Mouse (Mus musculus): ENCODE results near the gene B3galt5. TPM values are rescaled to one million over a fixed set of nuclear protein-coding genes. Genes with fewer than 3 reads are reported as not detected.
A peak's percentile ranks its signal among the peaks of the same experiment; 100 is the strongest.

Gene B3galt5
- polyA plus RNA-seq, 1 experiment from 2014 or later = 0.73 TPM

GRCm38 (mm10) chr16:96222452-96222851, 13.1 kb upstream of the B3galt5 start:
- Histone ChIP-seq H3K4me2 (no peak overlapping the region), H3K9ac (no peak overlapping the region), H3K9me3 (no peaks in the 10 kb centered on the region), H3K36me3 (replicated peaks) (no peaks in the 10 kb centered on the region), H3K4me1 (no peaks in the 10 kb centered on the region), H3K27ac (no peak overlapping the region), H3K4me3 (replicated peaks) (no peak overlapping the region), H3K27me3 (no peaks in the 10 kb centered on the region)
- no peak for ATAC-seq (ENCODE audit: low FRiP score)
- WGBS = 88% methylated on average over 1 of the region's 1 CpGs

DNA sequence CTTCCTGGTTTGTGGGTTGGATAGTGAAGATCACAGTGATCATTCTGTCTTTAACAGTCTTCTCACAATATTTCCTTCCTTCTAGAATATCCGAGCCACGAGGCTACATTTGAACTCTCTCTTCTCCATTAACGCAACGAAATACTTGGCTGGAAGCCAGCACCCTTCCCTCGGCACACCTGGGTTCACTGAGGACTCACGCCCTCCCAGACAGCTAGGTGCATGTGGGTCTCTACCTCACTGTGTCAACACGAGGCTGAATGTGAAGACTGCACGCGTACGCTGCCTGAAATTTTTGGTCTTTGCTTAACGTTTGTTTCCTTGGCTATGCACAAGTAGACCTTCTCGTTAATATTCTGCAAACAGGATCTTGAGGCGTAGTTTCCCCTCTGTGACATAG, 7.2 kb upstream of the B3galt5 start:
- H3K4me1 ChIP-seq = no peaks in the 10 kb centered on the region
- no peak overlapping the region for H3K9ac ChIP-seq
- no peak overlapping the region for H3K4me3 ChIP-seq (replicated peaks)
- no peak overlapping the region for H3K4me2 ChIP-seq
- no peaks in the 10 kb centered on the region for H3K9me3 ChIP-seq
- H3K36me3 ChIP-seq (replicated peaks) = no peaks in the 10 kb centered on the region
- no peak for ATAC-seq (ENCODE audit: low FRiP score)
- peaks cover 6% of the 10 kb centered on the region; the same call in 1 of the 2 replicates for H3K27me3 ChIP-seq
- WGBS = 80% methylated on average over 13 of the region's 13 CpGs
- no peak overlapping the region for H3K27ac ChIP-seq

DNA sequence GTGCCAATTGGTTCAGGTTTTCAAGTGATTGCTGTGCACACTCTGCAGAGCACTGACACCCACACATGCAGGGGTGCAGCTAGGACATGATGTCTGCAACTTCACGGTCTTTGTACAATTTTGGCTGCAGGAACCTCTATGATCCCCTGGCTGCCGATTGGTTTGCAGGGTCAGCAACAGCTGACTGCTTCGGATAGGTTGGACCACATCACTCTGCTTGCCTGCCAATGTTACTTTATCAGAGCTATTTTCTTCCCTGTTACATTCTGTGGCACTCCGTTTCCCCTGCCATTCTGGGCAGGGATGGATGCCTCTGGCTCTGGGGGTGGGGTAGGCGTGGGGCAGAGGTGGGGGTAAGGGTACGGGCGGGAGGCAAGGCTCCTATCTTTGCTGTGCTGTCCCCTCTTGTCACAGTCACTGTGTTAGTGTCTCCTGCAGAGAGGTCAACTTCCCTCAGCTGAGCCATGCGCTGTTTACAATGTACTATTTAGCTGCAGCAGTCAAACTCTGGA, 6.5 kb upstream of the B3galt5 start:
- no peak overlapping the region for H3K27ac ChIP-seq
- no peaks in the 10 kb centered on the region for H3K36me3 ChIP-seq (replicated peaks)
- H3K4me1 ChIP-seq = no peaks in the 10 kb centered on the region
- H3K9me3 ChIP-seq = no peaks in the 10 kb centered on the region
- no peak overlapping the region for H3K4me3 ChIP-seq (replicated peaks)
- 62% methylated on average over 8 of the region's 8 CpGs for WGBS
- no peak overlapping the region for H3K9ac ChIP-seq
- no peak overlapping the region for H3K4me2 ChIP-seq
- H3K27me3 ChIP-seq = peaks cover 6% of the 10 kb centered on the region; the same call in 1 of the 2 replicates
- ATAC-seq (ENCODE audit: low FRiP score) = no peak

DNA sequence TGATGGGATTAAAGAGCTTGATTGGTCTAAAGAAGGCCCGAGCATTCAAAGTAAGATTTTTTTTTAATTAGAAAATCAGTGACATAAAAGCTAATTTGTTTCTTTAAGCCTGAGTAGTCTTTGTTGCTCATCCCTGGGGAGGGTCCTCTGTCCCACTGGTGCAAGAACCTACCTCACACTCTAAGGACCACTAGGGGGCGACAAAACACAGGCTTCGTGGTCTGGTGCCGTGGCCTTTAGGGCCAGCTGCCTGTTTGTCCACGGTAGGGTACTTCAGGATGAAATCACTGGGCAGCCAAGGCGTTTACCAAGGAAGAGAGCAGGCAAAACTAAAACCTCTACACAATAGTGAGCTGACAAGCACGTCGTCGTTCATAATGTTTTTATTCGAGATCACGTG, 5.2 kb upstream of the B3galt5 start:
- H3K4me1 ChIP-seq = peaks cover 3% of the 10 kb centered on the region
- H3K27ac ChIP-seq = no peak overlapping the region
- no peak overlapping the region for H3K4me3 ChIP-seq (replicated peaks)
- no peak overlapping the region for H3K4me2 ChIP-seq
- H3K27me3 ChIP-seq = peaks cover 6% of the 10 kb centered on the region; the same call in 1 of the 2 replicates
- no peak overlapping the region for H3K9ac ChIP-seq
- 27% methylated on average over 11 of the region's 11 CpGs for WGBS
- no peaks in the 10 kb centered on the region for H3K9me3 ChIP-seq
- no peaks in the 10 kb centered on the region for H3K36me3 ChIP-seq (replicated peaks)
- peak; percentile 83 for ATAC-seq (ENCODE audit: low FRiP score)

GRCm38 (mm10) chr16:96231251-96231650, 4.3 kb upstream of the B3galt5 start:
- ATAC-seq (ENCODE audit: low FRiP score) = no peak
- Histone ChIP-seq H3K36me3 (replicated peaks) (no peaks in the 10 kb centered on the region), H3K9me3 (no peaks in the 10 kb centered on the region), H3K27ac (no peak overlapping the region), H3K4me1 (peaks cover 8% of the 10 kb centered on the region), H3K27me3 (peaks cover 6% of the 10 kb centered on the region; the same call in 1 of the 2 replicates), H3K9ac (no peak overlapping the region), H3K4me3 (replicated peaks) (no peak overlapping the region), H3K4me2 (no peak overlapping the region)
- WGBS = 94% methylated on average over 4 of the region's 4 CpGs

- ATAC-seq (ENCODE audit: low FRiP score) = no peak
- Histone ChIP-seq H3K27ac (no peak overlapping the region), H3K9ac (no peak overlapping the region), H3K27me3 (peaks cover 6% of the 10 kb centered on the region; the same call in 1 of the 2 replicates), H3K4me2 (no peak overlapping the region), H3K4me3 (replicated peaks) (no peak overlapping the region), H3K4me1 (peaks cover 8% of the 10 kb centered on the region), H3K36me3 (replicated peaks) (no peaks in the 10 kb centered on the region), H3K9me3 (no peaks in the 10 kb centered on the region)
- 92% methylated on average over 8 of the region's 8 CpGs for WGBS
Observed at GRCm38 (mm10) chr16:96231974-96232373, 3.6 kb upstream of the B3galt5 start.

GRCm38 (mm10) chr16:96233996-96234395, 1.6 kb upstream of the B3galt5 start:
- WGBS = 91% methylated on average over 8 of the region's 8 CpGs
- H3K9me3 ChIP-seq = no peaks in the 10 kb centered on the region
- no peak for ATAC-seq (ENCODE audit: low FRiP score)

DNA sequence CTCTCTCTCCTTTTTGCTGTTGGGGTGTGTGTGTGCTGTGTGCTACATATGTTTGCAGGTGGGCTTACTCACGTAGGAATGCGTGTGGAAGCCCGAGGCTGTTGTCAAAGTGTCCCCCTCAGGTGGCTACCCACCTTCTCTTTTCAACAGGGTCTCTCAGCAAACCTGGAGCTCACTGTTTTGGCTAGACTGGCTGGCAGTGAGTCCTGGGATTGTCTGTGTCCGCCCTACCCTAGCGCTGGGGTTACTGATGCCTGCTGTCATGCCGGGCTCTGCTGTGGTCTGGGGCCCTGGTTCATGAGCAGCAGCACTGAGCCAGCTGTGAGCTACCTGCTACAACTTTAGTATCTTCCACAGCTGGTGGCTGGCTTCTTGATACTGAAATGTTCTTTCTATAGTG, 8.9 kb downstream of the B3galt5 start:
- Histone ChIP-seq H3K4me1 (no peaks in the 10 kb centered on the region), H3K9ac (no peak overlapping the region), H3K4me2 (no peak overlapping the region), H3K27me3 (no peaks in the 10 kb centered on the region), H3K36me3 (replicated peaks) (no peaks in the 10 kb centered on the region), H3K4me3 (replicated peaks) (no peak overlapping the region), H3K27ac (no peak overlapping the region), H3K9me3 (peaks cover 6% of the 10 kb centered on the region)
- 86% methylated on average over 6 of the region's 6 CpGs for WGBS
- no peak for ATAC-seq (ENCODE audit: low FRiP score)

More at GRCm38 (mm10) chr16:96233996-96234395, 1.6 kb upstream of the B3galt5 start:
- Histone ChIP-seq H3K4me3 (replicated peaks) (no peak overlapping the region), H3K4me2 (no peak overlapping the region), H3K36me3 (replicated peaks) (no peaks in the 10 kb centered on the region), H3K27me3 (peaks cover under 1% of the 10 kb centered on the region; the same call in 1 of the 2 replicates), H3K4me1 (peaks cover 8% of the 10 kb centered on the region), H3K9ac (no peak overlapping the region), H3K27ac (no peak overlapping the region)

DNA sequence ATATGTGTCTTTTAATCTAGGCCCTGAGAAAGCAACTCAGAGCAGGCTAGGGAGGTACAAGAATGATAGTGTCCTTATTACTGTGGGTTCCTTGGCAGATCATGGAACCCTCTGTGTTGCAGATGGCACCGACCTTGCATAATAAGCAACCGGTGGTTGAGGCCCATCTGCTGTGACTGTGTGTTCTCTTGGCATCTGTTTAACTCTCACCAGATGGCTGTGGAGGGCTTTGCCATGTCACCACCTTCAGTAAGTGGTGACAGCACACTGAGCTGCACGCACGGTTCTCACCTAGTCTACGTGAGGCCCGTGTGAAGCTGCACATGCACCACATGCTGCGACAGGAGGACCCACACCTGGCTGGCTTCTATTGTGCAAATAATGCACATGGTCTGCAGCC, 14.0 kb downstream of the B3galt5 start:
- H3K4me1 ChIP-seq = no peaks in the 10 kb centered on the region

GRCm38 (mm10) chr16:96252146-96252545, 16.5 kb downstream of the B3galt5 start:
- peaks cover 6% of the 10 kb centered on the region for H3K9me3 ChIP-seq
- no peaks in the 10 kb centered on the region for H3K36me3 ChIP-seq (replicated peaks)
- H3K9ac ChIP-seq = no peak overlapping the region
- ATAC-seq (ENCODE audit: low FRiP score) = no peak
- H3K27me3 ChIP-seq = no peaks in the 10 kb centered on the region
- H3K4me3 ChIP-seq (replicated peaks) = no peak overlapping the region
- no peaks in the 10 kb centered on the region for H3K4me1 ChIP-seq
- 82% methylated on average over 1 of the region's 1 CpGs for WGBS
- H3K4me2 ChIP-seq = no peak overlapping the region
- H3K27ac ChIP-seq = no peak overlapping the region

More for the DNA sequence above, 14.0 kb downstream of the B3galt5 start:
- no peak overlapping the region for H3K27ac ChIP-seq
- no peaks in the 10 kb centered on the region for H3K27me3 ChIP-seq
- no peak overlapping the region for H3K4me2 ChIP-seq
- no peaks in the 10 kb centered on the region for H3K36me3 ChIP-seq (replicated peaks)
- WGBS = 81% methylated on average over 7 of the region's 7 CpGs
- ATAC-seq (ENCODE audit: low FRiP score) = peak; percentile 46; the same call in 1 of the 2 replicates
- H3K4me3 ChIP-seq (replicated peaks) = no peak overlapping the region
- H3K9ac ChIP-seq = no peak overlapping the region
- peaks cover 6% of the 10 kb centered on the region for H3K9me3 ChIP-seq

DNA sequence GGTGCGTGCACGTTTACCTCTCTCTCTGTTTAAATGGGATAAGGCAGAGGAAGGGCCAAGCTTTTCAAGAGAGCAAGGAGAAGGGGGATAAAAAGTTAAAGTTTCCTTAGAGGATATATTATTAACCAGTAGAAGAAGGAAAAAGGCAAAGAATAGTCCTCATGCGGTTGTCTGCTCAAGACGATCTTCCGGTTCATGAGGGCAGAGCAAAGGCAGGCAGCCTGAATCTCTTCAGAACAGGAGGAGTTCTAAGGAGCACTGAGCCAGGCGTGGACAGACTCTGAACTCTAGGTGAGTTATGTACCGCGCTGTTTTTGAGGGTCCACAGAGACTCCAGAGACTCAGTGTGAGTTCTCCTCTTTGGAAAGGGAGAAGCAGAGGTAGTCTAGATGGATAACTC, 22.8 kb downstream of the B3galt5 start:
- no peaks in the 10 kb centered on the region for H3K9me3 ChIP-seq
- H3K27me3 ChIP-seq = no peaks in the 10 kb centered on the region
- no peak overlapping the region for H3K27ac ChIP-seq
- ATAC-seq (ENCODE audit: low FRiP score) = no peak
- H3K4me3 ChIP-seq (replicated peaks) = no peak overlapping the region
- 91% methylated on average over 8 of the region's 8 CpGs for WGBS
- H3K9ac ChIP-seq = no peak overlapping the region
- H3K4me1 ChIP-seq = no peaks in the 10 kb centered on the region
- no peak overlapping the region for H3K4me2 ChIP-seq
- H3K36me3 ChIP-seq (replicated peaks) = no peaks in the 10 kb centered on the region

- ATAC-seq (ENCODE audit: low FRiP score) = no peak
- Histone ChIP-seq H3K4me3 (replicated peaks) (no peak overlapping the region), H3K4me1 (peaks cover 4% of the 10 kb centered on the region; the same call in 1 of the 2 replicates), H3K36me3 (replicated peaks) (no peaks in the 10 kb centered on the region), H3K9me3 (no peaks in the 10 kb centered on the region), H3K9ac (no peak overlapping the region), H3K27me3 (0 out of 2 replicates have a peak, but pooled peaks cover 9% of the 10 kb centered on the region), H3K27ac (no peak overlapping the region), H3K4me2 (no peak overlapping the region)
- 86% methylated on average over 2 of the region's 2 CpGs for WGBS
Observed at GRCm38 (mm10) chr16:96271736-96272135, 36.1 kb downstream of the B3galt5 start.

- peaks cover 19% of the 10 kb centered on the region; the same call in 1 of the 2 replicates for H3K27me3 ChIP-seq
- no peak for ATAC-seq (ENCODE audit: low FRiP score)
- peaks cover 4% of the 10 kb centered on the region; the same call in 1 of the 2 replicates for H3K4me1 ChIP-seq
- H3K36me3 ChIP-seq (replicated peaks) = no peaks in the 10 kb centered on the region
- no peak overlapping the region for H3K4me2 ChIP-seq
- no peak overlapping the region for H3K4me3 ChIP-seq (replicated peaks)
- H3K9ac ChIP-seq = no peak overlapping the region
- no peak overlapping the region for H3K27ac ChIP-seq
- no peaks in the 10 kb centered on the region for H3K9me3 ChIP-seq
- 65% methylated on average over 14 of the region's 14 CpGs for WGBS
Observed at GRCm38 (mm10) chr16:96272929-96273619, 37.5 kb downstream of the B3galt5 start.

Data from forebrain, embryonic 12.5 days (tissue).